ENCODE assay signal across 10 mouse cellular contexts in genomic region chr13:46842185-46842584, GRCm38 (mm10).
DNase-seq lines count a peak whose midpoint lies in the region; TF ChIP-seq lines count a peak whose summit lies in the region.
"Had no signal": no experiment of that assay in that cellular context is flagged by ENCODE, and none has a peak within 500 bp of the region (broad histone marks: within the 10 kb centered on the region; RNA-seq: fewer than 3 reads in every experiment).

No protein-coding gene starts in this region.

- DNase-seq in gastrocnemius, adult 2 months = peak; percentile 52
- DNase-seq in gastrocnemius, postnatal 4 days (ENCODE audit: low spot score in 2 of 2) = no peak
- DNase-seq in adrenal gland, postnatal 25 days = peak; percentile 38
- peak; percentile 45 for DNase-seq in heart, adult 8-10 months (ENCODE audit: low spot score)
- peak; percentile 57 for DNase-seq in lung, postnatal 25 days (ENCODE audit: low spot score)
- DNase-seq in left cerebral cortex, adult 8-10 months (ENCODE audit: low spot score in 2 of 2) = no peak
- DNase-seq in spleen, postnatal 4 days (ENCODE audit: low spot score in 2 of 2) = no peak
- no peak for DNase-seq in kidney, adult 11 months
- DNase-seq: kidney, postnatal 36 days; thymus, postnatal 14 days had no signal

- intact Hi-C loops in gastrocnemius, adult 2 months (cut with DNase I) = loop anchor here (2.0 kb wide), 1 partner anchor 87 kb away; the partner anchor contains the start of gene Kif13a

- H3K4me3 ChIP-seq in gastrocnemius, adult 2 months = peak overlapping the region; percentile 49

- no peak for TF ChIP-seq CTCF in gastrocnemius, adult 2 months (IDR thresholded peaks at IDR 0.05)

- peak overlapping the region; percentile 84 for H3K27ac ChIP-seq in gastrocnemius, adult 2 months

Comparison
In these comparisons a context has a peak if more than half of its experiments do, and no peak if none do; other contexts are left out.
1. DNase-seq: peak in gastrocnemius, adult 2 months (single experiment), adrenal gland, postnatal 25 days (single experiment), heart, adult 8-10 months (single experiment) and lung, postnatal 25 days (single experiment); none in gastrocnemius, postnatal 4 days (0 of 2), left cerebral cortex, adult 8-10 months (0 of 2), spleen, postnatal 4 days (0 of 2) and kidney, adult 11 months (single experiment).